Mouse (Mus musculus) MEL (cell line): ENCODE results near the gene Pigt. TPM values are rescaled to one million over a fixed set of nuclear protein-coding genes. Genes with fewer than 3 reads are reported as not detected.
A peak's percentile ranks its signal among the peaks of the same experiment; 100 is the strongest.

Source experiments
- DNase-seq: peaks from one replicate; pipeline ENCODE4 v3.0.0; 2011; ENCODE audit warnings: low read depth, low spot score
- H3K27ac ChIP-seq: 2 replicates; pipeline ENCODE4 v1.5.1; 2012; ENCODE audit warnings: low read depth, mild to moderate bottlenecking, control low read depth, low read length, moderate library complexity; ENCODE audit not compliant: control insufficient read depth
- H3K27me3 ChIP-seq, 2 experiments: fragments of 150-350 bp in 1 of 2; sonication (generic) in 1 of 2; 2 replicates each; pipeline ENCODE4 v1.6.1; 2012; ENCODE audit warnings: low read length in 2 of 2, mild to moderate bottlenecking in 2 of 2, improper control_type of control experiment in 1 of 2, moderate library complexity in 1 of 2; ENCODE audit not compliant: insufficient read depth in 2 of 2, control insufficient read depth in 1 of 2
- H3K36me3 ChIP-seq, 2 experiments: 2 replicates each; pipeline ENCODE4 v1.6.1; 2012 to 2014; ENCODE audit warnings: low read length in 2 of 2, improper control_type of control experiment in 1 of 2, inconsistent platforms in 1 of 2, mild to moderate bottlenecking in 1 of 2; ENCODE audit not compliant: insufficient read depth in 2 of 2, control insufficient read depth in 1 of 2
- H3K4me1 ChIP-seq, 2 experiments: fragments of 150-350 bp in 1 of 2; sonication (generic) in 1 of 2; 2 replicates each; pipeline ENCODE4 v1.6.1; 2012; ENCODE audit warnings: low read length in 2 of 2, improper control_type of control experiment in 1 of 2, mild to moderate bottlenecking in 1 of 2; ENCODE audit not compliant: insufficient read depth in 2 of 2, control insufficient read depth in 1 of 2
- H3K4me3 ChIP-seq, 2 experiments: fragments of 150-350 bp in 1 of 2; sonication (generic) in 1 of 2; 2 replicates each; pipeline ENCODE4 v1.5.1; 2012; ENCODE audit warnings: low read depth in 2 of 2, low read length in 2 of 2, mild to moderate bottlenecking in 2 of 2, moderate library complexity in 2 of 2, control low read depth in 1 of 2, improper control_type of control experiment in 1 of 2; ENCODE audit not compliant: control insufficient read depth in 1 of 2, insufficient read depth in 1 of 2
- H3K79me2 ChIP-seq: 2 replicates; pipeline ENCODE4 v1.6.1; 2012; ENCODE audit warnings: mild to moderate bottlenecking, low read length, moderate library complexity; ENCODE audit not compliant: control insufficient read depth, poor library complexity, insufficient read depth
- H3K9ac ChIP-seq: 2 replicates; pipeline ENCODE4 v1.6.1; 2012; ENCODE audit warnings: low read depth, mild to moderate bottlenecking, control low read depth, low read length, moderate library complexity; ENCODE audit not compliant: control insufficient read depth, poor library complexity, severe bottlenecking
- H3K9me3 ChIP-seq: fragments of 150-350 bp; sonication (generic); replicated peaks from 2 replicates; pipeline ENCODE4 v1.6.1; 2012; ENCODE audit warnings: mild to moderate bottlenecking, low read length, improper control_type of control experiment, moderate library complexity; ENCODE audit not compliant: insufficient read depth
- BHLHE40 ChIP-seq: IDR thresholded peaks from 2 replicates; pipeline ENCODE4 v1.6.1; 2012; ENCODE audit warnings: low read depth, mild to moderate bottlenecking, inconsistent platforms, low read length, improper control_type of control experiment, borderline replicate concordance
- CHD2 ChIP-seq: IDR thresholded peaks from 2 replicates; pipeline ENCODE4 v1.6.1; 2011; ENCODE audit warnings: low read length, improper control_type of control experiment
- CTCF ChIP-seq, 3 experiments: IDR thresholded peaks in 2 of 3; conservative IDR thresholded peaks in 1 of 3; 2 replicates each; pipeline ENCODE4 v1.5.1; 2011 to 2012; ENCODE audit warnings: low read length in 3 of 3, low read depth in 2 of 3, mild to moderate bottlenecking in 2 of 3, improper control_type of control experiment in 1 of 3, inconsistent platforms in 1 of 3, mixed read lengths in 1 of 3, moderate library complexity in 1 of 3; ENCODE audit not compliant: control insufficient read depth in 1 of 3, insufficient read depth in 1 of 3, poor library complexity in 1 of 3, severe bottlenecking in 1 of 3
- ELF1 ChIP-seq: IDR thresholded peaks from 2 replicates; pipeline ENCODE4 v1.6.1; 2014; ENCODE audit warnings: low read depth, mild to moderate bottlenecking, inconsistent platforms, low read length, improper control_type of control experiment, moderate library complexity
- ETS1 ChIP-seq: IDR thresholded peaks from 2 replicates; pipeline ENCODE4 v1.6.1; 2012; ENCODE audit warnings: low read depth, mild to moderate bottlenecking, inconsistent platforms, low read length, improper control_type of control experiment, moderate library complexity
- JUND ChIP-seq: IDR thresholded peaks from 2 replicates; pipeline ENCODE4 v1.6.1; 2011; ENCODE audit warnings: low read depth, mild to moderate bottlenecking, improper control_type of control experiment, low read length
- KAT2A ChIP-seq: conservative IDR thresholded peaks from 2 replicates; pipeline ENCODE4 v1.6.1; 2012; ENCODE audit warnings: low read depth, low read length, improper control_type of control experiment, inconsistent platforms
- MAFK ChIP-seq: IDR thresholded peaks from 2 replicates; pipeline ENCODE4 v1.6.1; 2011; ENCODE audit warnings: low read depth, mild to moderate bottlenecking, low read length, improper control_type of control experiment, borderline replicate concordance
- MAX ChIP-seq: IDR thresholded peaks from 2 replicates; pipeline ENCODE4 v1.6.1; 2011; ENCODE audit warnings: low read length, improper control_type of control experiment
- MAZ ChIP-seq: IDR thresholded peaks from 2 replicates; pipeline ENCODE4 v1.6.1; 2012; ENCODE audit warnings: low read depth, mild to moderate bottlenecking, inconsistent platforms, low read length, improper control_type of control experiment
- MEF2A ChIP-seq: IDR thresholded peaks from 2 replicates; pipeline ENCODE4 v1.6.1; 2014; ENCODE audit warnings: low read depth, mild to moderate bottlenecking, inconsistent platforms, low read length, improper control_type of control experiment; ENCODE audit not compliant: poor library complexity, insufficient replicate concordance, severe bottlenecking; ENCODE audit errors: extremely low read depth
- MXI1 ChIP-seq: IDR thresholded peaks from 2 replicates; pipeline ENCODE4 v1.6.1; 2011; ENCODE audit warnings: mild to moderate bottlenecking, low read depth, low read length, improper control_type of control experiment
- MYB ChIP-seq: IDR thresholded peaks from 2 replicates; pipeline ENCODE4 v1.6.1; 2011; ENCODE audit warnings: mild to moderate bottlenecking, low read depth, low read length, improper control_type of control experiment
- MYC ChIP-seq: IDR thresholded peaks from 2 replicates; pipeline ENCODE4 v1.6.1; 2011; ENCODE audit warnings: low read depth, mild to moderate bottlenecking, low read length, improper control_type of control experiment, moderate library complexity
- POLR2A ChIP-seq, 2 experiments: IDR thresholded peaks; 2 replicates each; pipeline ENCODE4 v1.6.1; 2011 to 2012; ENCODE audit warnings: low read length in 2 of 2, mild to moderate bottlenecking in 2 of 2, control low read depth in 1 of 2, improper control_type of control experiment in 1 of 2, low read depth in 1 of 2, moderate library complexity in 1 of 2; ENCODE audit not compliant: control insufficient read depth in 1 of 2, insufficient read depth in 1 of 2, poor library complexity in 1 of 2
- RAD21 ChIP-seq: IDR thresholded peaks from 2 replicates; pipeline ENCODE4 v1.6.1; 2011; ENCODE audit warnings: mild to moderate bottlenecking, low read depth, low read length, improper control_type of control experiment
- SIN3A ChIP-seq: IDR thresholded peaks from 2 replicates; pipeline ENCODE4 v1.6.1; 2012; ENCODE audit warnings: low read length, improper control_type of control experiment, inconsistent platforms
- TAL1 ChIP-seq: IDR thresholded peaks from 2 replicates; pipeline ENCODE4 v1.6.1; 2012; ENCODE audit warnings: mild to moderate bottlenecking, inconsistent platforms, low read length, moderate library complexity, mixed read lengths
- TCF12 ChIP-seq: IDR thresholded peaks from 2 replicates; pipeline ENCODE4 v1.6.1; 2014; ENCODE audit warnings: low read depth, mild to moderate bottlenecking, inconsistent platforms, low read length, improper control_type of control experiment, moderate library complexity
- UBTF ChIP-seq: IDR thresholded peaks from 2 replicates; pipeline ENCODE4 v1.6.1; 2012; ENCODE audit warnings: low read depth, mild to moderate bottlenecking, inconsistent platforms, low read length, improper control_type of control experiment, moderate library complexity, borderline replicate concordance; ENCODE audit not compliant: insufficient read depth
- USF1 ChIP-seq: IDR thresholded peaks from 2 replicates; pipeline ENCODE4 v1.6.1; 2014; ENCODE audit warnings: low read depth, mild to moderate bottlenecking, inconsistent platforms, low read length, improper control_type of control experiment, moderate library complexity
- ZC3H11A ChIP-seq: IDR thresholded peaks from 2 replicates; pipeline ENCODE4 v1.6.1; 2012; ENCODE audit warnings: low read depth, mild to moderate bottlenecking, inconsistent platforms, low read length, improper control_type of control experiment
- ZKSCAN1 ChIP-seq: IDR thresholded peaks from 2 replicates; pipeline ENCODE4 v1.6.1; 2012; ENCODE audit warnings: low read depth, mild to moderate bottlenecking, inconsistent platforms, low read length, improper control_type of control experiment, moderate library complexity
- ZMIZ1 ChIP-seq: IDR thresholded peaks from 2 replicates; pipeline ENCODE4 v1.6.1; 2012; ENCODE audit warnings: low read depth, mild to moderate bottlenecking, inconsistent platforms, low read length, improper control_type of control experiment, moderate library complexity
- polyA plus RNA-seq, 2 experiments: library from polyadenylated mRNA; stranded (reverse) in 1 of 2; unstranded in 1 of 2; fragments of >175 nt in 1 of 2; fragments of >200 nt in 1 of 2; gene quantifications; 2 replicates each; pipeline versions ENCODE4 v1.2.1 to v1.2.4; 2012; ENCODE audit warnings: low replicate concordance in 2 of 2, low read depth in 1 of 2; ENCODE audit not compliant: insufficient read length in 2 of 2, insufficient read depth in 1 of 2, missing spikeins in 1 of 2
- total RNA-seq: library from RNA; depleted of rRNA; stranded (reverse); fragments of 300-350 nt; gene quantifications from 2 replicates; pipeline ENCODE4 v1.2.3, GENCODE M21; 2012

Gene Pigt
- total and polyA plus RNA-seq, 3 experiments, result 39.8 to 115 TPM; not detected in 1

- TF ChIP-seq TAL1, result no peak
- peak; percentile 37 for TF ChIP-seq ZC3H11A
- no peak for TF ChIP-seq MYB
- TF ChIP-seq CHD2, result peak; percentile 23; the same call in 1 of the 2 replicates
- no peak for TF ChIP-seq JUND
- TF ChIP-seq ZMIZ1, result no peak
- peak; percentile 62 for TF ChIP-seq TCF12
- peak; percentile 100 for TF ChIP-seq ELF1
- peak; percentile 81 for TF ChIP-seq MXI1
- peak; percentile 59 to 88 (median 72) for TF ChIP-seq CTCF (IDR thresholded peaks at IDR 0.05 in 2 of 3, conservative IDR thresholded peaks at IDR 0.05 in 1 of 3; ENCODE audit: control insufficient read depth in 1 of 3, insufficient read depth in 1 of 3, low read depth in 2 of 3, low read length in 3 of 3, poor library complexity in 1 of 3, severe bottlenecking in 1 of 3)
- peak; percentile 66 to 73; a peak in 2 of 4 replicates for TF ChIP-seq POLR2A (IDR thresholded peaks at IDR 0.05; ENCODE audit: control insufficient read depth in 1 of 2, insufficient read depth in 1 of 2, low read depth in 1 of 2, low read length in 2 of 2, poor library complexity in 1 of 2)
- TF ChIP-seq ETS1, result peak; percentile 42; the same call in 1 of the 2 replicates
- TF ChIP-seq MYC, result peak; percentile 83
- TF ChIP-seq UBTF, result no peak
- no peak for TF ChIP-seq ZKSCAN1
- no peak for TF ChIP-seq MEF2A
- TF ChIP-seq MAZ, result peak; percentile 87; the same call in 1 of the 2 replicates
- TF ChIP-seq MAX, result peak; percentile 31; the same call in 1 of the 2 replicates
- peak; percentile 97 for TF ChIP-seq KAT2A
- TF ChIP-seq RAD21, result peak; percentile 73
- no peak for TF ChIP-seq MAFK
- no peak for TF ChIP-seq BHLHE40
Observed at GRCm38 (mm10) chr2:164460745-164461551, 36.4 kb upstream of the Pigt start, which contains the start of gene Gm20458 (continued).

GRCm38 (mm10) chr2:164465161-164465560 is 32.2 kb upstream of the Pigt start:
- no peak for DNase-seq
- H3K27me3 ChIP-seq, result no peaks in the 10 kb centered on the region
- no peak overlapping the region for H3K4me3 ChIP-seq
- TF ChIP-seq SIN3A (0 out of 2 replicates have a peak, but pooled peaks have one; percentile 15), USF1 (no peak)
- no peak overlapping the region for H3K9ac ChIP-seq
- no peak overlapping the region for H3K27ac ChIP-seq
- H3K9me3 ChIP-seq, result no peaks in the 10 kb centered on the region
- peaks cover 0 to 25% of the 10 kb centered on the region in 2 experiments; a peak in 2 of 4 replicates for H3K36me3 ChIP-seq
- H3K4me1 ChIP-seq, result peaks cover 15 to 24% of the 10 kb centered on the region in 2 experiments; a peak in 3 of 4 replicates
- H3K79me2 ChIP-seq, result peaks cover 21% of the 10 kb centered on the region
